Mouse (Mus musculus): ENCODE results near the gene Oprd1. TPM values are rescaled to one million over a fixed set of nuclear protein-coding genes. Genes with fewer than 3 reads are reported as not detected.
A peak's percentile ranks its signal among the peaks of the same experiment; 100 is the strongest.

Oprd1 gene
- polyA plus RNA-seq, 1 experiment from 2014 or later: 1.1 TPM

GRCm38 (mm10) chr4:132075796-132076195, 68.5 kb downstream of the Oprd1 start:
- no peaks in the 10 kb centered on the region for H3K36me3 ChIP-seq
- 38% methylated on average over 1 of the region's 1 CpGs for WGBS

DNA sequence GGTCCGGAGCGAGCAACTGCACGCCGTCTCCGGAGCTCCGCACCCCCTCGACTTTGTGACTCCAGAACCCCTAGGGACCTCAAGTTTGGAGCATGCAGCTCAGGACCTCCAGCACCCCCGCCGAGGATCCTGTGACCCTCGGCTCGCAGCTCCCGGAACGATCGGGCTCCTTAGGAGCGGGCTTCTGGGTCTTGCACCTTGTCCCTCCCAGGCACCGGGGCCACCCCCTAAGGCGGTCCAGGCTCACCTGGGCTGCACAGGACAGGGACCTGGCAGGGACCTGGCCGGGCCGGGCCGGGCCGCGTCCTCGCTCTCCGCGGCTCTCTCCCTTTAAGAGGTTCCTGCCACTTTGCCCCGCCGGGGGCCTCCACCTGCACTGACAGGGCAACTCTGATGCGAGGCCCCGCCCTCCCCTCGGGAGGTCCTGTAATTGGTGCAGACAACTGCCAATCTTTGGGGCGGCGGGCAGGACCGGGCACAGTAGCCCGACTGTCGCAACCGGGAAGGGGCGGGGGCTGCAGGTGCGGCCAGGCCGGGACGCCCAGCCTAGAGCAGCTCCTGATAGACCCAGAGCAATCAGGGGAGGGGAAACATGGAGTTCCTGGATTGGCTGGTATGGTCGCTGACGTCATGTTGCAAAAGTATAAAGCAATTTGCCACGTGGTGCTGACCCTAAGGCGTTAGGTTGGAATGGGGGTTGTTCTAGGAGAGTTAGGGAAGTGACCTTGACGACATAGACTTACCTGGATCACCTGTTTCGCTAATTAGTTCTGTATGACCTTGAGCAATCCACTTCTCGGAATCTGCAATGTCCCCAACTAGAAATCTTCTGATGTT, 69.1 kb downstream of the Oprd1 start, which contains the start of gene Epb41:
TSS of gene Epb41 (minus strand) at position 389 of the 837 bp plus-strand sequence.
- H3K4me3 ChIP-seq: peak within 1 kb of the TSS; percentile 94
- DNase-seq (ENCODE audit: low spot score): peak; percentile 100
- peaks cover 5% of the 10 kb centered on the region; the same call in 1 of the 2 replicates for H3K27me3 ChIP-seq (ENCODE audit: insufficient read depth, poor library complexity, severe bottlenecking)
- no peaks in the 10 kb centered on the region for H3K9me3 ChIP-seq
- peaks cover 89% of the 10 kb centered on the region for H3K4me1 ChIP-seq
- H3K27ac ChIP-seq: peak within 1 kb of the TSS; percentile 94
- 2% methylated on average over 47 of the region's 47 CpGs for WGBS
- 0 out of 2 replicates have a peak, but pooled peaks cover 3% of the 10 kb centered on the region for H3K36me3 ChIP-seq

More at GRCm38 (mm10) chr4:132075796-132076195, 68.5 kb downstream of the Oprd1 start:
- DNase-seq (ENCODE audit: low spot score): no peak
- no peaks in the 10 kb centered on the region for H3K9me3 ChIP-seq
- peaks cover 5% of the 10 kb centered on the region; the same call in 1 of the 2 replicates for H3K27me3 ChIP-seq (ENCODE audit: insufficient read depth, poor library complexity, severe bottlenecking)
- H3K4me1 ChIP-seq: peaks cover 82% of the 10 kb centered on the region
- peak overlapping the region; percentile 94; the same call in 1 of the 2 replicates for H3K4me3 ChIP-seq
- H3K27ac ChIP-seq: peak overlapping the region; percentile 94

DNA sequence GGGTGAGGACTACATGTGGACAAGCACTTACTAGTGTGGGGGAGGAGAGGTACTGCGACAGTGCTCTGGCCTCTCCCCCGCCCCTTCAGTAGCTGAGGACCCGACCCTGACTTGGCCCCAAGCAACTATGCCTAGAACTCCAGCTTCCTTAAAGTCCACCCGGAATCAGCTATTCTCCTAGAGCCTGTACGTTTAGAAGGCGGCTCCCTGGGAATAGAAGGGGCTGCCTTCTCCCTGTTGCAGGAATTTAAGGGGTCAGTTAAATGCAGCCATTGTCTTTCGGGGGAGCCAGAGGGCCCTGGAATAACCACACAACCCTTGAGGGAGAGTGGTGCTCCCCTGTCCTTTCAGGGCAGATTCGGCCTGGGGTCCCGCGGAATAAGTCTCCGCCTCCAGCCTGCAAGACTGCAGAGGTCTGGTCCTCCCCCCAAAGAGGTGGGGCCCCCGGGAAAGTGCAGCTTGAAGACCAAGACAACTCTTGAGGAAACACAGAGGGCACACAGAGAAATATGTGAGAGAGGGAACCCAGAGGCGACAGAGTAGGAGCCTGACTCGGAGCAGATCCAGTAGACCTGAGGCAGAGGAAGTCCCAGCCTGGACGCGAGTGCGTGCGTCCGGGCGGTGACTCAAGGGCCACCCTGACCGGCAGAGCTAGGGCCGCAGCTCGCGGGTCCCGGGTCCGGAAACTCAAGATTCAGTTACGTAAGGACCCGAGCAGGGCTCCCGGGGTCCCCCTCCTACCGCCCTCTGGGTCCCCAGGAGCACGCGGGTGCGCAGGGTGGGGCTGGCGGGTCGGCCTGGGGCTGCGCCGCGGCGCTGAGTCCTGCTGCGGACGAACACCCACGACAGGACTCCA, 70.0 kb downstream of the Oprd1 start, which contains the start of gene Gm10300:
TSS of gene Gm10300 (plus strand) at position 621 of the 856 bp plus-strand sequence.
- Histone ChIP-seq H3K4me1 (peaks cover 90% of the 10 kb centered on the region), H3K9me3 (no peaks in the 10 kb centered on the region), H3K27me3 (ENCODE audit: insufficient read depth, poor library complexity, severe bottlenecking) (peaks cover 5% of the 10 kb centered on the region; the same call in 1 of the 2 replicates), H3K27ac (peak within 1 kb of the TSS; percentile 94), H3K36me3 (0 out of 2 replicates have a peak, but pooled peaks cover 3% of the 10 kb centered on the region), H3K4me3 (peak within 1 kb of the TSS; percentile 94)
- DNase-seq (ENCODE audit: low spot score): no peak
- whole genome bisulfite sequencing: under 1% methylated on average over 42 of the region's 42 CpGs

GRCm38 (mm10) chr4:132072946-132073345, 71.3 kb downstream of the Oprd1 start:
- Histone ChIP-seq H3K27ac (peak overlapping the region; percentile 94), H3K27me3 (ENCODE audit: insufficient read depth, poor library complexity, severe bottlenecking) (peaks cover 5% of the 10 kb centered on the region; the same call in 1 of the 2 replicates), H3K4me1 (peaks cover 91% of the 10 kb centered on the region), H3K36me3 (0 out of 2 replicates have a peak, but pooled peaks cover 3% of the 10 kb centered on the region), H3K9me3 (no peaks in the 10 kb centered on the region), H3K4me3 (peak overlapping the region; percentile 94)
- DNase-seq (ENCODE audit: low spot score): no peak
- 65% methylated on average over 6 of the region's 6 CpGs for WGBS

- H3K27ac ChIP-seq: peak overlapping the region; percentile 94; the same call in 1 of the 2 replicates
- H3K9me3 ChIP-seq: no peaks in the 10 kb centered on the region
- 0 out of 2 replicates have a peak overlapping the region, but pooled peaks have one; percentile 94 for H3K4me3 ChIP-seq
- 73% methylated on average over 3 of the region's 3 CpGs for WGBS
- H3K36me3 ChIP-seq: 0 out of 2 replicates have a peak, but pooled peaks cover 3% of the 10 kb centered on the region
- H3K4me1 ChIP-seq: peaks cover 90% of the 10 kb centered on the region
- H3K27me3 ChIP-seq (ENCODE audit: insufficient read depth, poor library complexity, severe bottlenecking): peaks cover 5% of the 10 kb centered on the region; the same call in 1 of the 2 replicates
- DNase-seq (ENCODE audit: low spot score): no peak
These were observed 72.1 kb downstream of the Oprd1 start for GRCm38 (mm10) chr4:132072156-132072555.

DNA sequence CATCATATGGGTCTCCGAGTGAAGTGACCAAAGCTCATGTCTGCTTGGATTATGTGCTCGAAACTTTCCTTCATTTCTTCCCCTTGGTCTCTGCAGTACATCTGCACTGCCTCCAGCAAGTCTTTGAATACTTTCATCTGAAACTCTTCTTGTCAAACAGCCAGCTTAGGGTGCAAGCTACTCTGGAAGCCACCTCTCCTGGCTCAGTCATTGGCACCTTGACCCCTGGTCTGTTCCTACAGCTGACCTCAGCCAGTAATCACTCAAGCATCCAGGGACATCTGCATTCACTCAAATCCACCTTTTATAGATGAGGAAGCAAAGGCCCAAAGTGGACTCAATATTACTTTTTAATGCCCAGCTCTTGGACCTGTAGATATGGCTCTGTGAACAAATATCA, 72.6 kb downstream of the Oprd1 start:
- no peak overlapping the region for H3K27ac ChIP-seq
- H3K4me3 ChIP-seq: peak overlapping the region; percentile 3; the same call in 1 of the 2 replicates
- DNase-seq (ENCODE audit: low spot score): no peak
- peaks cover 5% of the 10 kb centered on the region; the same call in 1 of the 2 replicates for H3K27me3 ChIP-seq (ENCODE audit: insufficient read depth, poor library complexity, severe bottlenecking)
- 0 out of 2 replicates have a peak, but pooled peaks cover 3% of the 10 kb centered on the region for H3K36me3 ChIP-seq
- WGBS: 90% methylated on average over 2 of the region's 2 CpGs
- H3K9me3 ChIP-seq: no peaks in the 10 kb centered on the region
- H3K4me1 ChIP-seq: peaks cover 90% of the 10 kb centered on the region

GRCm38 (mm10) chr4:132067938-132068235, 76.4 kb downstream of the Oprd1 start:
- Histone ChIP-seq H3K9me3 (no peaks in the 10 kb centered on the region), H3K4me1 (peaks cover 79% of the 10 kb centered on the region), H3K36me3 (0 out of 2 replicates have a peak, but pooled peaks cover 3% of the 10 kb centered on the region), H3K27me3 (ENCODE audit: insufficient read depth, poor library complexity, severe bottlenecking) (peaks cover 5% of the 10 kb centered on the region; the same call in 1 of the 2 replicates), H3K27ac (peak overlapping the region; percentile 56; the same call in 1 of the 2 replicates), H3K4me3 (no peak overlapping the region)
- no peak for DNase-seq (ENCODE audit: low spot score)
- WGBS: 82% methylated on average over 2 of the region's 2 CpGs

DNA sequence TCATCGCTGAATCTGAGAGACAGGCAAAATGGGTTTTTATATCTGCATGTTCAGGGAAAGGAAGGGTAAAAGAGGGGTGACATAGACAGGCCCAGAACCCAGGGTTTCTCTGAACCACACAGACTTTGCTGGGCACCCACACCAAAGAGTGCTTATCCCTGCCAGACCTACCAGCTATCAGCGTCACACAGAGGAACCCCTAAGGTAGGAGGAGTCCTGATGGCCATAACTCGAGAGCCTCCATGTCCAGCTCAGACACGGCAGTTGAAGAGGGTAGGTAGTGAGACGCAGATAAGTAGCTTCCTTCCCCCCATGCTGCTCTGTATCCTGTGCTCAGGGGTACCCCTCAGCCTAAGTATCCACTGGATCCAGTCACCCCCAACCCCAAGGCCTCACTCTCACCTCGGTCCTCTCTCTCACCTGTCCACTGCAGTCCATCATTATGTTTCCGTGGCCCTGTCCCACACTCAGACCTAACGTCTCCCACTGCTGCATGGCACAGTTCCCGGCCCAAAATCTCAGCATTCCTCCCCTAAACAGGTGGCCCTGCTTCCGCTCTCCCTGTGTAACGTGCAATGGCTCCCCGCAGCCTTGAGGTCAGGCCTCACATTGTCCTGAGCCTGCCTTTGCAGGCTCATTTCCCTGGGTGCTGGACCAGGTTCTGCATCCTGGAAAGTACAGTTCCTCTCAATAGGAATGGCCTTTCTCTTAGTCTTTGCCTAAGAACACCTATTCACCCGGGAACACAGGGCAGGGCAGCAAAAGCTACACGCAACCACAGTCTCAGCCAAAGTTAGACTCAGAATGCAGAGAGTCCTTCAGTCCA, 77.0 kb downstream of the Oprd1 start:
- peak overlapping the region; percentile 56; the same call in 1 of the 2 replicates for H3K27ac ChIP-seq
- H3K9me3 ChIP-seq: no peaks in the 10 kb centered on the region
- 0 out of 2 replicates have a peak, but pooled peaks cover 3% of the 10 kb centered on the region for H3K36me3 ChIP-seq
- H3K4me3 ChIP-seq: no peak overlapping the region
- H3K4me1 ChIP-seq: peaks cover 79% of the 10 kb centered on the region
- WGBS: 73% methylated on average over 14 of the region's 14 CpGs
- no peaks in the 10 kb centered on the region for H3K27me3 ChIP-seq (ENCODE audit: insufficient read depth, poor library complexity, severe bottlenecking)
- DNase-seq (ENCODE audit: low spot score): no peak

GRCm38 (mm10) chr4:132066101-132066773, 78.0 kb downstream of the Oprd1 start:
- peak overlapping the region; percentile 10; the same call in 1 of the 2 replicates for H3K27ac ChIP-seq
- 55% methylated on average over 10 of the region's 10 CpGs for WGBS
- no peaks in the 10 kb centered on the region for H3K27me3 ChIP-seq (ENCODE audit: insufficient read depth, poor library complexity, severe bottlenecking)
- H3K9me3 ChIP-seq: no peaks in the 10 kb centered on the region
- H3K36me3 ChIP-seq: 0 out of 2 replicates have a peak, but pooled peaks cover 3% of the 10 kb centered on the region
- no peak overlapping the region for H3K4me3 ChIP-seq
- DNase-seq (ENCODE audit: low spot score): no peak
- peaks cover 73% of the 10 kb centered on the region for H3K4me1 ChIP-seq

DNA sequence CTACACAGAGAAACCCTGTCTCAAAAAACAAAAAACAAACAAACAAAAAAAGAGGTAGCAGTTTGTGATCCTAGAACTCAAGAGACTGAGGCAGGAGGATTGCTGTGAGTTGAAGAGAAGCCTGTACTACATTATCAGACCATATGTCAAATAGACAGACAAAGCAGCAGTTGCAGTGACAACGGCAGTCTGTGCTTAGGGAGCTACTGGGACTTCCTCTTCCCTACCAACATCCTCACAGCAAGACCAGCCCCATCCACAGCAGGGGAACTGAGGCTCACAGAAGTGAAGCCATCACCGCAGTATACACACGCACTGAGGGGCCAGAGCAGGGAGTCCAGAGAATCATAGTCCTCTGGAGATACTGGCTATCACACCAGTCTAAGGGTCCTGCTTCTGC, 78.7 kb downstream of the Oprd1 start:
- no peaks in the 10 kb centered on the region for H3K27me3 ChIP-seq (ENCODE audit: insufficient read depth, poor library complexity, severe bottlenecking)
- 0 out of 2 replicates have a peak, but pooled peaks cover 2% of the 10 kb centered on the region for H3K36me3 ChIP-seq
- no peak overlapping the region for H3K4me3 ChIP-seq
- H3K4me1 ChIP-seq: peaks cover 68% of the 10 kb centered on the region
- H3K9me3 ChIP-seq: no peaks in the 10 kb centered on the region
- 0 out of 2 replicates have a peak overlapping the region, but pooled peaks have one; percentile 10 for H3K27ac ChIP-seq
- no peak for DNase-seq (ENCODE audit: low spot score)
- 48% methylated on average over 3 of the region's 3 CpGs for WGBS

- Histone ChIP-seq H3K27me3 (ENCODE audit: insufficient read depth, poor library complexity, severe bottlenecking) (no peaks in the 10 kb centered on the region), H3K27ac (no peak overlapping the region), H3K9me3 (no peaks in the 10 kb centered on the region), H3K4me1 (peaks cover 67% of the 10 kb centered on the region), H3K4me3 (no peak overlapping the region), H3K36me3 (no peaks in the 10 kb centered on the region)
- no peak for DNase-seq (ENCODE audit: low spot score)
- 80% methylated on average over 5 of the region's 5 CpGs for WGBS
These were observed 79.7 kb downstream of the Oprd1 start for GRCm38 (mm10) chr4:132064550-132064949.
